Mouse (Mus musculus) megakaryocyte, embryonic 14.5 days (primary cell): ENCODE data around the gene Rps15a. TPM values are rescaled to one million over a fixed set of nuclear protein-coding genes. Genes with fewer than 3 reads are reported as not detected.

ENCODE experiments used
- H3K27me3 ChIP-seq: replicated peaks from 2 replicates; pipeline ENCODE3; 2012; ENCODE audit warnings: inconsistent platforms
- H3K36me3 ChIP-seq: replicated peaks from 2 replicates; pipeline ENCODE3; 2012; ENCODE audit warnings: low read length, inconsistent platforms, mixed read lengths
- H3K4me1 ChIP-seq: 2 replicates; pipeline ENCODE4 v1.6.1; 2012; ENCODE audit warnings: inconsistent platforms
- H3K4me3 ChIP-seq: replicated peaks from 2 replicates; pipeline ENCODE3; 2012; ENCODE audit warnings: moderate library complexity, mild to moderate bottlenecking, inconsistent platforms
- H3K9me3 ChIP-seq: 2 replicates; pipeline ENCODE4 v1.6.1; 2012; ENCODE audit warnings: inconsistent platforms
- FLI1 ChIP-seq: IDR thresholded peaks from 2 replicates; pipeline ENCODE4 v1.6.1; 2012; ENCODE audit warnings: low read length, inconsistent platforms, mixed read lengths
- GATA1 ChIP-seq: IDR thresholded peaks from 3 replicates; pipeline ENCODE4 v1.6.1; 2012; ENCODE audit warnings: mixed read lengths, low read length, inconsistent platforms, borderline replicate concordance
- polyA plus RNA-seq: library from polyadenylated mRNA; stranded (reverse); fragments of >175 nt; gene quantifications from 2 replicates; pipeline ENCODE4 v1.2.3, GENCODE M21; 2012; ENCODE audit warnings: low replicate concordance; ENCODE audit not compliant: insufficient read depth

Rps15a gene
- polyA plus RNA-seq, result 17.8 TPM in 1 of 2 replicates, not detected in the other

DNA sequence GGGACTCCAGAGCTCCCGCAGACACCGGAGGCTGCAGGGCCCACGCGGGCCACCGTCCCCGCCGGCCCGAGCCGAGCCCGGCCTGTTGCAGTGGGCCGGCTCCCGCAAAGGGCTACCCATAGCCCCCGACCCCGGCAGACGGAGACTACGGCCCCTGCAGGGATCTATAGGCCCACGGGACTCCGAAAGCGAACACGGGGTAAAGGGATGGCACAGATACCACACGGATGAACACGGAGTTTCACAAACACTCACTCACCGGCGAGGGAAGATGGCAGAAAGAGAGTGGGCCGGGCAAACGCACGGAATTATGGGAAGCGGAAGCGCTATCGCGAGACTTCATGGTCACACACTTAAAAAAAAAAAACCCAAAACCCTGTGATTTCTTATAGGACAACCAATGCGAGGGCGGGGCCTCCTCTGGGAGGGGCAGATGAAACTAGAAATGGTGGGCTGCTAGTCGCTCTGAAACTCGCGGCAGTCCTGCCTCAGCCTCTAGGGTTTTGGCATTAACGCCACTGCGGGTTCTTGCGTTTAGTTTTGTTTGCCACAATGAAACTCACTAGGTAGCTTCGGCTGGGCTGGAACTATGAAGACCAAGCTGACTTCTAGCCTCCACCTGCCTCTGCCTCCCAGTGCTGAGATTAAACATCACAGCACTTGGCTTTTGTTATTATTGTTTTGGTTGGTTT is at the start of gene Rps15a:
Gene Rps15a (minus strand): TSS at position 312 of the 692 bp plus-strand sequence.
- Histone ChIP-seq H3K27me3 (no peaks in the 10 kb centered on the region), H3K9me3 (no peaks in the 10 kb centered on the region), H3K4me3 (peak within 1 kb of the TSS; percentile 100), H3K4me1 (peaks cover 80% of the 10 kb centered on the region), H3K36me3 (peaks cover 70% of the 10 kb centered on the region)
- TF ChIP-seq GATA1, result no peak
- no peak for TF ChIP-seq FLI1

- H3K4me3 ChIP-seq, result no peak overlapping the region
- H3K9me3 ChIP-seq, result no peaks in the 10 kb centered on the region
- TF ChIP-seq FLI1, result no peak
- no peak for TF ChIP-seq GATA1
- no peaks in the 10 kb centered on the region for H3K4me1 ChIP-seq
- peaks cover 93% of the 10 kb centered on the region for H3K36me3 ChIP-seq
- H3K27me3 ChIP-seq, result no peaks in the 10 kb centered on the region
These were observed 47.0 kb upstream of the Rps15a start for GRCm38 (mm10) chr7:118163006-118163405.

DNA sequence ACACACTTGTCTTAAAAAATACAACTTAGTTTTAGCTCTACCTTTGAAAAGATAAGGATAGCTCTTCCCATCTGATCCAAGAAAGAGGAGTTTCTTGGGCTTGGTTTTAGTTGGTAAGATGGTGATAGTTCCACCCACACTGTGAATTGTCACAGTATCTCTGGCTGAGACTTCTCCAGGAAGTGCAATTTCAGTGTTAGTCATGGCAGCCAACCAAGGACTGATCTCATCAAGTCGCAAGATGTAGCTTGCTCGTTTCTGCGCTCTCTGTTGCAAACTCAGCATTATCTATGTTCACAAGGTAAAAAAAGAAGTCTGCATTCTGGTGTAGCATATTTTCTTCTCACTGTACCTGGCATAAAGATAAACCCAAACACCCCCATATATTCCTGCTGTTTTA is 44.1 kb upstream of the Rps15a start:
- no peaks in the 10 kb centered on the region for H3K9me3 ChIP-seq
- H3K4me3 ChIP-seq, result no peak overlapping the region
- no peaks in the 10 kb centered on the region for H3K4me1 ChIP-seq
- TF ChIP-seq GATA1 (no peak), FLI1 (no peak)
- peaks cover 92% of the 10 kb centered on the region for H3K36me3 ChIP-seq
- H3K27me3 ChIP-seq, result no peaks in the 10 kb centered on the region

DNA sequence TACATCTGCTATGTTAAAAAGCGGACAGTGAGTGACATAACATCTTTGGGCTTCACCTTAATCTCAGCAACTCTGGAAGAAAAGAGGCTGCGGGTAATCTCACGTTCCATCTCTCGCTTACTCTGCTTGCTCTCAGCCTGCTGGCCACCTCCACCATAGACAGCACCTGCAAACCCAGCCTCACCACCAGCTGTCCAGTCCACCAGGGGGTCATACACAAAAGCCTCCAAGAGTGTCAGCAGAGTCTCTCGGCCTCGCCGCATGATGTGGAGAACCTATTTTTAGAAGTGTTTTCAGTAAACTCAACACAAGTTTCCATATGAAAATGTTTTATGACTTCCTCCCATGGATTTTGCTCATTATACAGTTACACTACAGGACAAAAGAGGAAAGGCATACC is 40.5 kb upstream of the Rps15a start:
- Histone ChIP-seq H3K27me3 (no peaks in the 10 kb centered on the region), H3K4me1 (peaks cover 6% of the 10 kb centered on the region), H3K9me3 (no peaks in the 10 kb centered on the region), H3K4me3 (no peak overlapping the region), H3K36me3 (peaks cover 98% of the 10 kb centered on the region)
- no peak for TF ChIP-seq GATA1
- TF ChIP-seq FLI1, result no peak

- Histone ChIP-seq H3K4me1 (peaks cover 6% of the 10 kb centered on the region), H3K36me3 (peaks cover 97% of the 10 kb centered on the region), H3K27me3 (no peaks in the 10 kb centered on the region), H3K4me3 (no peak overlapping the region), H3K9me3 (no peaks in the 10 kb centered on the region)
- TF ChIP-seq GATA1 (no peak), FLI1 (no peak)
These were observed 38.2 kb upstream of the Rps15a start for GRCm38 (mm10) chr7:118154150-118154549.

- Histone ChIP-seq H3K4me1 (no peaks in the 10 kb centered on the region), H3K36me3 (peaks cover 98% of the 10 kb centered on the region), H3K9me3 (no peaks in the 10 kb centered on the region), H3K4me3 (no peak overlapping the region), H3K27me3 (no peaks in the 10 kb centered on the region)
- no peak for TF ChIP-seq GATA1
- no peak for TF ChIP-seq FLI1
These were observed 27.6 kb upstream of the Rps15a start for GRCm38 (mm10) chr7:118143602-118144001.

GRCm38 (mm10) chr7:118143123-118143522 is 27.1 kb upstream of the Rps15a start:
- H3K4me1 ChIP-seq, result no peaks in the 10 kb centered on the region
- TF ChIP-seq GATA1, result no peak
- TF ChIP-seq FLI1, result no peak
- no peaks in the 10 kb centered on the region for H3K9me3 ChIP-seq
- H3K4me3 ChIP-seq, result no peak overlapping the region
- no peaks in the 10 kb centered on the region for H3K27me3 ChIP-seq
- H3K36me3 ChIP-seq, result peaks cover 97% of the 10 kb centered on the region

DNA sequence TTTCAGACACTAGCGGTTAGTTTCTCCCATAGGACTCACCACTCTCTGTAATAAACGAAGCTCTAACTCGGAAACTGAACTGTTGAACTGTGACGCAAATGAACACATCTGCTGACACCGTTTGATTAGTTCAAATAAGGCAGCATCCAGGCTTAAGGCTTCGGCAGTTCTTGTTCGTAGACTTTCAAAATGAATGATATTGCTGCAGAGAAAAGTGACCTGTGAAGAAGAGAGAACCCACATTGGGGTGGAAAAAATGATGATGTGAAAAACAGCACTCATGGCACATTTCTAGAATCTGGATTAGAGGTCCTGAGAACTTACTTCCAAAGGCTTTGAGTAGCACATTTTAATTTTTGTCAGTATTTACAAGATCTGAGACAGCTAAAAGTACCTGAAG is 25.3 kb upstream of the Rps15a start:
- peaks cover 97% of the 10 kb centered on the region for H3K36me3 ChIP-seq
- no peaks in the 10 kb centered on the region for H3K9me3 ChIP-seq
- no peak overlapping the region for H3K4me3 ChIP-seq
- H3K27me3 ChIP-seq, result no peaks in the 10 kb centered on the region
- no peaks in the 10 kb centered on the region for H3K4me1 ChIP-seq
- TF ChIP-seq FLI1 (no peak), GATA1 (no peak)

DNA sequence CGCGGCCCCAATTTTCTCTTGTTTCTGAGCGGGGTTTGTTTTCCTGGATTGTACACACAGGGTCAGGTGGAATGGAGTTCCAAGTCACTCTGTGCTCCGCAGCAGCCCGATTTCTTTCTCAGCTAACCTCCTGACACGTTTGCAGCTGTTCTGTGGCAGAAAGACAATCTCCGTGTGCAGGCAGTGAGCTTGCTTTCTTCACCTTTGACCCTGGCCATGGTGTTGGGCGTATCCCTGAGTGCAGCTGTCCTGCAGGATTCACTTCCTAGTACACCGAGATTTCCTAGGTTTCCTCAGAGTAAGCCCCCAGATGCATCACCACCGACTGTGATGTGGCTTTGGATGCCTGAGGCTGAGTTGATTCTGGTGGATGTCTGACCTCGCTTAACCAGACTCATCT is 19.1 kb upstream of the Rps15a start:
- TF ChIP-seq FLI1 (no peak), GATA1 (no peak)
- Histone ChIP-seq H3K27me3 (no peaks in the 10 kb centered on the region), H3K4me3 (no peak overlapping the region), H3K9me3 (no peaks in the 10 kb centered on the region), H3K4me1 (peaks cover 5% of the 10 kb centered on the region), H3K36me3 (peaks cover 58% of the 10 kb centered on the region)

GRCm38 (mm10) chr7:118129430-118130041 is 13.5 kb upstream of the Rps15a start, which contains the start of gene Arl6ip1:
TSS of gene Arl6ip1 (minus strand) at chr7:118129662.
- peaks cover 28% of the 10 kb centered on the region for H3K36me3 ChIP-seq
- H3K4me1 ChIP-seq, result peaks cover 30% of the 10 kb centered on the region
- H3K4me3 ChIP-seq, result peak within 1 kb of the TSS; percentile 98
- no peak for TF ChIP-seq GATA1
- peak; percentile 30; the same call in 1 of the 2 replicates for TF ChIP-seq FLI1
- no peaks in the 10 kb centered on the region for H3K9me3 ChIP-seq
- no peaks in the 10 kb centered on the region for H3K27me3 ChIP-seq
